Mouse (Mus musculus) brain, embryonic 14.5 days (tissue): ENCODE measurements at regions not wholly inside any gene's neighbourhood (a gene's known extent, or its start where the extent isn't known, plus 50 kb on each side); places are given as distances from the start of the nearest gene placed in this dataset.

Experiments
- CTCF ChIP-seq: fragments of 200-500 bp; IDR thresholded peaks from 2 replicates; pipeline ENCODE4 v1.5.1; 2012; ENCODE audit warnings: inconsistent platforms, mild to moderate bottlenecking, moderate library complexity, borderline replicate concordance; ENCODE audit not compliant: insufficient read depth, insufficient read length; ENCODE audit errors: extremely low read depth
- POLR2A ChIP-seq: fragments of 200-500 bp; IDR thresholded peaks from 2 replicates; pipeline ENCODE4 v1.6.1; 2012; ENCODE audit warnings: mild to moderate bottlenecking, inconsistent platforms, borderline replicate concordance; ENCODE audit not compliant: poor library complexity, insufficient read depth, insufficient read length, severe bottlenecking; ENCODE audit errors: extremely low read depth

DNA sequence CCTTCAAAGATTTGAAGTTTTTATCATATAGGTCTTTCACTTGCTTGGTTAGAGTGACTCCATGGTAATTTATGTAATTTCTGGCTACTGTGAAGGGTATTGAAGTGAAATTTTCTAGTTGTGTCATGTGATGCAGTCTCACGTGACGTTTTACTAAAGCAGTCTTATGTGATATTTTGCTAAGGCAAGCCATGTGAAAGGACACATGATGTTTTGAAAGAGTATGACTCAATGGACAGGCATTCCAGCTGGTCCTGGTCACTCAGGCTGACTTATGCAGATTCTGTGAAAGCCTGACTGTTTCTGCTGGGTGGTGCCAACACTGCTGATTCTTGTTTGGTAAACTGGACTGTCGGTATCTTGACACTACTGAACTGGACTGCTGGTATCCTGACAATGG, 79.4 kb upstream of the Efcab1 start:
- TF ChIP-seq POLR2A (no peak), CTCF (no peak)
